Mouse (Mus musculus) small intestine, adult 2 months (tissue): ENCODE measurements around the gene Abcd3. TPM values are rescaled to one million over a fixed set of nuclear protein-coding genes. Genes with fewer than 3 reads are reported as not detected.
"Not testable (repeated sequence)": the region's sequence is repeated elsewhere in the genome, so short reads cannot be mapped to it uniquely, and the experiment has no call there.

Experiments used
- H3K27ac ChIP-seq: fragments of 200-500 bp; 2 replicates; pipeline ENCODE4 v1.5.1; 2012; ENCODE audit warnings: low read depth, low read length, control low read depth, inconsistent platforms; ENCODE audit not compliant: insufficient read depth
- H3K27me3 ChIP-seq: fragments of 200-500 bp; 2 replicates; pipeline ENCODE4 v1.6.1; 2012; ENCODE audit warnings: mild to moderate bottlenecking, moderate library complexity, low read length, inconsistent platforms; ENCODE audit not compliant: control insufficient read depth, insufficient read depth
- H3K36me3 ChIP-seq: fragments of 200-500 bp; 2 replicates; pipeline ENCODE4 v1.6.1; 2012; ENCODE audit warnings: mild to moderate bottlenecking, low read length, control low read depth, inconsistent platforms; ENCODE audit not compliant: control insufficient read depth, insufficient read depth
- H3K4me1 ChIP-seq: fragments of 200-500 bp; 2 replicates; pipeline ENCODE4 v1.6.1; 2012; ENCODE audit warnings: low read length, inconsistent platforms, mixed read lengths; ENCODE audit not compliant: control insufficient read depth, insufficient read depth, insufficient read length
- H3K4me3 ChIP-seq: fragments of 200-500 bp; 2 replicates; pipeline ENCODE4 v1.5.1; 2012; ENCODE audit warnings: low read depth, mild to moderate bottlenecking, control low read depth, inconsistent platforms, low read length, moderate library complexity
- CTCF ChIP-seq: fragments of 200-500 bp; IDR thresholded peaks from 2 replicates; pipeline ENCODE4 v1.5.1; 2012; ENCODE audit warnings: low read depth, mild to moderate bottlenecking, control low read depth, inconsistent platforms, low read length, moderate library complexity, mixed read lengths; ENCODE audit not compliant: insufficient replicate concordance, insufficient read length; ENCODE audit errors: extremely low read depth
- POLR2A ChIP-seq: fragments of 200-500 bp; IDR thresholded peaks from 2 replicates; pipeline ENCODE4 v1.6.1; 2012; ENCODE audit warnings: low read depth, mild to moderate bottlenecking, control low read depth, inconsistent platforms, low read length, moderate library complexity
- WGBS: fragments of 180-500 bp; shearing (Covaris S2); methylation state at CpG from one replicate; pipeline ENCODE4 v1.1.7; 2018; 5-methylcytosine and 5-hydroxymethylcytosine counted together
- polyA plus RNA-seq: library from polyadenylated mRNA; depleted of rRNA; stranded (reverse); fragments of >200 nt; gene quantifications from 2 replicates; pipeline ENCODE4 v1.2.3, GENCODE M21; 2012

Gene Abcd3
- polyA plus RNA-seq, 1 experiment: 13.0 TPM

- Histone ChIP-seq H3K27me3 (no peaks in the 10 kb centered on the region), H3K4me1 (no peaks in the 10 kb centered on the region), H3K36me3 (peaks cover 15% of the 10 kb centered on the region), H3K4me3 (no peak overlapping the region), H3K27ac (no peak overlapping the region)
- no peak for TF ChIP-seq POLR2A
- TF ChIP-seq CTCF: no peak
- 42% methylated on average over 5 of the region's 5 CpGs for WGBS
Observed at GRCm38 (mm10) chr3:121790442-121790841, 24.7 kb downstream of the Abcd3 start.

GRCm38 (mm10) chr3:121789790-121790189 lies 25.3 kb downstream of the Abcd3 start:
- WGBS: 68% methylated on average over 5 of the region's 5 CpGs

GRCm38 (mm10) chr3:121783020-121783419 lies 32.1 kb downstream of the Abcd3 start:
- Histone ChIP-seq H3K4me1 (no peaks in the 10 kb centered on the region), H3K27me3 (no peaks in the 10 kb centered on the region), H3K4me3 (no peak overlapping the region), H3K27ac (no peak overlapping the region), H3K36me3 (peaks cover 30% of the 10 kb centered on the region)
- TF ChIP-seq CTCF (no peak), POLR2A (no peak)
- 37% methylated on average over 6 of the region's 6 CpGs for WGBS

More at GRCm38 (mm10) chr3:121789790-121790189, 25.3 kb downstream of the Abcd3 start:
- Histone ChIP-seq H3K27me3 (no peaks in the 10 kb centered on the region), H3K36me3 (peaks cover 16% of the 10 kb centered on the region), H3K4me3 (no peak overlapping the region), H3K4me1 (no peaks in the 10 kb centered on the region), H3K27ac (no peak overlapping the region)
- TF ChIP-seq CTCF (no peak), POLR2A (no peak)

- Histone ChIP-seq H3K27me3 (no peaks in the 10 kb centered on the region), H3K27ac (no peak overlapping the region), H3K4me1 (no peaks in the 10 kb centered on the region), H3K4me3 (no peak overlapping the region), H3K36me3 (peaks cover 43% of the 10 kb centered on the region)
- 55% methylated on average over 7 of the region's 7 CpGs for WGBS
- TF ChIP-seq CTCF (peak; percentile 67; the same call in 1 of the 2 replicates), POLR2A (no peak)
Observed at GRCm38 (mm10) chr3:121777943-121778342, 37.2 kb downstream of the Abcd3 start.

DNA sequence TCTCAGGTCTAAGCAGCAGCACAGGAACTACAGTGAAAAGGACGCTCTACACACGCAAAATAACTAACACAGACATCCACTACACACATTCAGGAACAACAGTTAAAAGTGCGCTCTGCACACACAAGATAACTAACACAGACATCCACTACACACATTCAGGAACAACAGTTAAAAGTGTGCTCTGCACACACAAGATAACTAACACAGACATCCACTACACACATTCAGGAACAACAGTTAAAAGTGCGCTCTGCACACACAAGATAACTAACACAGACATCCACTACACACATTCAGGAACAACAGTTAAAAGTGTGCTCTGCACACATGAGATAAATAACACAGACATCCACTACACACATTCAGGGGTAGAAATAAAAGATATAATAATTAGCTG lies 41.8 kb downstream of the Abcd3 start:
- H3K27me3 ChIP-seq, H3K27ac ChIP-seq, H3K4me3 ChIP-seq, H3K4me1 ChIP-seq: not testable (repeated sequence)
- H3K36me3 ChIP-seq: peaks cover 60% of the 10 kb centered on the region
- WGBS: 95% methylated on average over 4 of the region's 4 CpGs

DNA sequence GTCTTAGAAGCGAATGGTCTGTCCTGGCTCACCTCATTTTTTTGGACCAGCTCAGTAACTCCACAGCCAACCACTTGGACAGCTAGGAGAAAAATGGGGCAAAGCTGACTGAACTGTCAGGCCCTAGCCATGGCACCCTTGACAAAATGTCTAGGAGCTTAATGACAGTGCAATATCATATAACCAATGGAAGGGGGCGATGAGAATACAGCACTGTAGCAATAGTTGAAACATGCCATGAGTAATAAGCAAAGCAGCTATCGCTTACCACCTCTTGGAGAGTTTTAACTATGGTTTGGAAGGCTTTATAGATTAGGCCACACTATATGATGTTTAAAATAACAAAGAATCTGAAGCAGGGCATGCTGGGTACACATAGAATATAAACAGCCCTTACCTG lies 46.3 kb downstream of the Abcd3 start:
- no peak for TF ChIP-seq CTCF
- TF ChIP-seq POLR2A: no peak
- Histone ChIP-seq H3K4me3 (no peak overlapping the region), H3K27me3 (no peaks in the 10 kb centered on the region), H3K27ac (no peak overlapping the region), H3K4me1 (no peaks in the 10 kb centered on the region), H3K36me3 (peaks cover 61% of the 10 kb centered on the region)
- WGBS: 95% methylated on average over 3 of the region's 3 CpGs

DNA sequence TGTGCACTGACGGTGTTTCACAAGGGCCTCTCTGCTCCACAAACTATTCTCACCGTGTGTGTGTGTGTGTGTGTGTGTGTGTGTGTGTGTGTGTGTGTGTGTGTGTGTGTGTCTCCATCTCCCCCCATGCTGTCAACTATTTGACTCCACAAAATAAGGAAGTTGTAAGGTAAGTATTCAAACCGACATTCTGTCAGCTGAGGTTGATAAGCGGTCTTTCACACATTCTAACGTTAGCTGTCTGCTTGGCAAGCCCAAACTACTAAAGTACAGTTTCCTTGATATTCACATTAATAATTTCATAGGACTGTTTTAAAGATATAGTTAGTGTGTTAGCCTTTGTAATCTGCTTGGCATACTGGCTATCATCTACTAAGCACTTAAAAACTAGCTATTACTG lies 48.3 kb downstream of the Abcd3 start:
- TF ChIP-seq POLR2A: no peak
- no peak for TF ChIP-seq CTCF
- H3K4me1 ChIP-seq: no peaks in the 10 kb centered on the region
- no peak overlapping the region for H3K4me3 ChIP-seq
- H3K36me3 ChIP-seq: peaks cover 58% of the 10 kb centered on the region
- no peaks in the 10 kb centered on the region for H3K27me3 ChIP-seq
- H3K27ac ChIP-seq: no peak overlapping the region
- 70% methylated on average over 5 of the region's 5 CpGs for WGBS

GRCm38 (mm10) chr3:121766048-121766447 lies 49.1 kb downstream of the Abcd3 start:
- no peaks in the 10 kb centered on the region for H3K4me1 ChIP-seq
- no peak overlapping the region for H3K27ac ChIP-seq
- TF ChIP-seq CTCF (no peak), POLR2A (no peak)
- no peaks in the 10 kb centered on the region for H3K27me3 ChIP-seq
- peaks cover 58% of the 10 kb centered on the region for H3K36me3 ChIP-seq
- no peak overlapping the region for H3K4me3 ChIP-seq
